Mouse (Mus musculus) kidney, embryonic 14.5 days (tissue): ENCODE measurements at regions not wholly inside any gene's neighbourhood (a gene's known extent, or its start where the extent isn't known, plus 50 kb on each side); places are given as distances from the start of the nearest gene placed in this dataset.

Experiments used
- ATAC-seq: fragments of 200-750 bp; cut with Nextera tagmentation; 2 replicates; pipeline ENCODE4 v1.8.0; 2017; ENCODE audit warnings: moderate number of reproducible peaks, mild to moderate bottlenecking, moderate TSS enrichment, moderate library complexity; ENCODE audit not compliant: low FRiP score, low TSS enrichment
- H3K27ac ChIP-seq: fragments of 300-500 bp; sonication (generic); 2 replicates; pipeline ENCODE4 v1.5.1; 2014; ENCODE audit warnings: low read depth, mild to moderate bottlenecking, low read length, moderate library complexity, mixed read lengths
- H3K27me3 ChIP-seq: fragments of 300-500 bp; sonication (generic); 2 replicates; pipeline ENCODE4 v1.6.1; 2014; ENCODE audit warnings: mild to moderate bottlenecking, low read length; ENCODE audit not compliant: control insufficient read depth, insufficient read depth
- H3K36me3 ChIP-seq: fragments of 300-500 bp; sonication (generic); 2 replicates; pipeline ENCODE4 v1.6.1; 2014; ENCODE audit warnings: low read length, mixed read lengths; ENCODE audit not compliant: control insufficient read depth, insufficient read depth
- H3K4me1 ChIP-seq: fragments of 300-500 bp; sonication (generic); 2 replicates; pipeline ENCODE4 v1.6.1; 2014; ENCODE audit warnings: low read length, mixed read lengths; ENCODE audit not compliant: control insufficient read depth, insufficient read depth
- H3K4me2 ChIP-seq: fragments of 300-500 bp; sonication (generic); replicated peaks from 2 replicates; pipeline ENCODE4 v1.6.1; 2014; ENCODE audit warnings: low read depth, mild to moderate bottlenecking, low read length
- H3K4me3 ChIP-seq: fragments of 300-500 bp; sonication (generic); 2 replicates; pipeline ENCODE4 v1.5.1; 2014; ENCODE audit warnings: mild to moderate bottlenecking, low read length
- H3K9ac ChIP-seq: fragments of 300-500 bp; sonication (generic); 2 replicates; pipeline ENCODE4 v1.6.1; 2014; ENCODE audit warnings: low read depth, mild to moderate bottlenecking, low read length, moderate library complexity
- H3K9me3 ChIP-seq: fragments of 300-500 bp; sonication (generic); 2 replicates; pipeline ENCODE4 v1.6.1; 2016; ENCODE audit warnings: low read length; ENCODE audit not compliant: control insufficient read depth
- WGBS: fragments of 180-500 bp; shearing (Covaris S2); extraction: QIAGEN DNeasy Blood & Tissue Kit; methylation state at CpG from one replicate; pipeline ENCODE4 v1.1.7; 2014; 5-methylcytosine and 5-hydroxymethylcytosine counted together

DNA sequence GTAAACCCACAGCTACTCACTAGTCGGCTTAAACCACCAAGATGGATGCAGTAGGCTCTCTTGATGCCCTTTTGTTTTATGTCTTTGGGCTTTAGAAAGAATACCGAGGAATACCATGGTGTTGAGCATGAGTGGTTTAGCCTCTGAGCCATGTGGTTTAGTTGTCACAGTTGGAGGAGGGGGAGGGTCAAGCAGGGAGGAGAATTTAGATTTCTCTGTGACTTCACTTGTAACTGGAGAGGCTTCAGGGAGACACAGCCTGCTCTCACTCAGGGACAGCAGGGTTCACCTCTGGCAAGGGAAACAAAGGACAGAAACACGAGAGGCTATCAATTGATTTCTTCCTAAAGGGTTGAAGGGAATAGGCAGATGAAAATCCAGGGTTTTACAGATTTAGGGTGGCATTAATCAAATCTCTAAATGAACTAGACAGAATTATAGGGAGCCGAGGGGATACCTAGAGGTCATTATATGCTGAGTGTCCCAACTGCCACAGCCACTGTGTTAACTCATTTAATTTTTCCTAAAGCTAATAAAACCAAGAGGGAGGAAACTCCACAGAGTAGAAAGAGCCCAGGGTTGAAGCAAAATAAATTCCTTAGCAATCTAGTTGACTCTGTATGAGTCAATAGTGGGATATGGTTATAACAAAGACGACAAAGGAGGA lies 2113.7 kb upstream of the 5930422O12Rik start:
- peak; percentile 93 for ATAC-seq

DNA sequence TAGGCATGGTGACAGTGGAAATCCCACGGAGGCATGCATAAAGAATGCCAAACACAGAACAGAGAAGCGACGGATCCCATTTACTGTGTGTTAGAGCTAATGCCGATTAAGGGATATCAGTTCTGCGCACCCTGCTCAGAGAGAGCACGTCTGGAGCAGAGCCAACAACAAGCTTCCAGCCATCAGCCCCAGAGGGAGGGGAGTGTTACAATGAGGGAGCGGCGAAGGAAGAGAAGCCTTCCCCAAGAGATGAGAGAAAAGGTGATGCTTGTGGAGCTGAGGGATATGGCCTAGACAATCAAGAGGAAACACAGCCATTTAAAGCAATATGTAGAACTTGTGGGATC lies 2113.2 kb upstream of the 5930422O12Rik start:
- ATAC-seq, result peak; percentile 52; the same call in 1 of the 2 replicates
- H3K27ac ChIP-seq, result no peak overlapping the region
- no peaks in the 10 kb centered on the region for H3K27me3 ChIP-seq
- no peak overlapping the region for H3K4me2 ChIP-seq
- H3K4me1 ChIP-seq, result no peaks in the 10 kb centered on the region
- no peak overlapping the region for H3K4me3 ChIP-seq
- 46% methylated on average over 8 of the region's 8 CpGs for WGBS
- H3K9ac ChIP-seq, result no peak overlapping the region
- H3K36me3 ChIP-seq, result no peaks in the 10 kb centered on the region
- peaks cover 4% of the 10 kb centered on the region; the same call in 1 of the 2 replicates for H3K9me3 ChIP-seq

More for the DNA sequence above, 2113.7 kb upstream of the 5930422O12Rik start:
- H3K9me3 ChIP-seq, result peaks cover 4% of the 10 kb centered on the region; the same call in 1 of the 2 replicates
- no peak overlapping the region for H3K4me3 ChIP-seq
- no peaks in the 10 kb centered on the region for H3K27me3 ChIP-seq
- WGBS, result 23% methylated on average over 5 of the region's 5 CpGs
- H3K36me3 ChIP-seq, result no peaks in the 10 kb centered on the region
- no peak overlapping the region for H3K4me2 ChIP-seq
- H3K9ac ChIP-seq, result no peak overlapping the region
- H3K27ac ChIP-seq, result no peak overlapping the region
- H3K4me1 ChIP-seq, result no peaks in the 10 kb centered on the region

DNA sequence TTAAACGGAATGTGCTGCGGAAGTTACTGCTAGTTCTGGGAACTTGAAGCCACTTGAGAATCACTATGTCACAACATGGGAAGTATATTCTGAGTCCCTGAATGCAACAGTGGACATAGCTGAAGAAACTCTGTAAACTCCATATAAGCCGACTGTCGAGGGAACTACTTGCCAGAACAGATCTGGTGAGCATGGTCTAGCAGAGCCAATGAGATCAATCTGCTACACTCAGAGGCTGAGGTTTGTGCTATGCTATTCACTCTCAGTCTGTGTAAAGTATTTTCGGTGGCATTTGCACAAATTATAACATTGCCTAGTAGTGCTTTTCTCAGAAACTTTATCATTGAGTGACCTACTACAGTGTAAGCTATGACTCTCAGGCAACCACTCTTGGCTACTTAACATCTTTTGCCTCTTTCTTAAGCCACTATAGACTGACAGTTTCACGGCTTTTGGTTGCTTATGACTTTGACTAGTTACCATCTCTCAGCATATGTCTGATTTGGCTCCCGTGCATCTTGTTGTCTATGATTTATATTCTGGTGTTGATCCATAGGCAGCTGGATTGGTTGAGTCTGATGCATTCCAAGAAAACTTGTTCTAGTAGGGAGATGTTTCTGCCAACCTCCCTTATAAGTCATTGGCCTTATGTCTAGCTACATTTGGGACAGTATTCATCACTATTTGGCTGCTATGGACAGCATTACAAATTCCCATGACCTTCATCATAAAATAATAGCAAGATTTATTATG lies 2094.8 kb upstream of the 5930422O12Rik start:
- 91% methylated on average over 7 of the region's 7 CpGs for WGBS
- H3K4me2 ChIP-seq, result no peak overlapping the region
- H3K9me3 ChIP-seq, result no peaks in the 10 kb centered on the region
- H3K9ac ChIP-seq, result no peak overlapping the region
- no peaks in the 10 kb centered on the region for H3K4me1 ChIP-seq
- ATAC-seq, result no peak
- H3K4me3 ChIP-seq, result no peak overlapping the region
- no peak overlapping the region for H3K27ac ChIP-seq
- no peaks in the 10 kb centered on the region for H3K27me3 ChIP-seq
- H3K36me3 ChIP-seq, result no peaks in the 10 kb centered on the region

GRCm38 (mm10) chr8:31348504-31348903 lies 2080.0 kb upstream of the 5930422O12Rik start:
- Histone ChIP-seq H3K9me3 (no peaks in the 10 kb centered on the region), H3K4me1 (no peaks in the 10 kb centered on the region), H3K27ac (no peak overlapping the region), H3K36me3 (no peaks in the 10 kb centered on the region), H3K4me3 (no peak overlapping the region), H3K27me3 (no peaks in the 10 kb centered on the region), H3K4me2 (no peak overlapping the region), H3K9ac (no peak overlapping the region)
- WGBS, result 73% methylated on average over 4 of the region's 4 CpGs
- ATAC-seq, result no peak

DNA sequence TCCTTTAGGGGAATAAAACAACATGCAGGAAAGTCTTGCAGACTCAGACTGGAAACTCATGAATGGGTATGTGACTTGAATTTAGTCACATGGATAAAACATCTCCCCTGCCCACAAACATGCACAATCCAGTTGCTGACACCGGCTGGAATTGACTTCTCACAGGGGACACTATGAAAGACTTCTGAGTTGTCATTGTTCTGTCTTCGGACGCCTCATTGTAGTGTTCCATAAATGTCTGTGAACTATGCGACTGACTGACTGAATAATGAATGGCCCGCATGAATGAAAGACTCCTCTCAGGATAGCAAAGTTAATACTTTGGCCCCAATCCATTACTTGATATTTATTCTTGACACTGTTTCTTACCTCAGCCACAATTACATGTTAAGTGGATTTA lies 2058.9 kb upstream of the 5930422O12Rik start:
- Histone ChIP-seq H3K4me1 (no peaks in the 10 kb centered on the region), H3K4me2 (no peak overlapping the region), H3K9me3 (no peaks in the 10 kb centered on the region), H3K9ac (no peak overlapping the region), H3K27me3 (no peaks in the 10 kb centered on the region), H3K36me3 (no peaks in the 10 kb centered on the region), H3K4me3 (no peak overlapping the region), H3K27ac (no peak overlapping the region)
- no peak for ATAC-seq
- WGBS, result 84% methylated on average over 5 of the region's 5 CpGs

GRCm38 (mm10) chr8:31370137-31371010 lies 2058.1 kb upstream of the 5930422O12Rik start:
- Histone ChIP-seq H3K9me3 (no peaks in the 10 kb centered on the region), H3K36me3 (no peaks in the 10 kb centered on the region), H3K27ac (no peak overlapping the region), H3K27me3 (no peaks in the 10 kb centered on the region), H3K4me2 (no peak overlapping the region), H3K4me3 (no peak overlapping the region), H3K4me1 (no peaks in the 10 kb centered on the region), H3K9ac (no peak overlapping the region)
- peak; percentile 52; the same call in 1 of the 2 replicates for ATAC-seq
- WGBS, result 45% methylated on average over 3 of the region's 3 CpGs

DNA sequence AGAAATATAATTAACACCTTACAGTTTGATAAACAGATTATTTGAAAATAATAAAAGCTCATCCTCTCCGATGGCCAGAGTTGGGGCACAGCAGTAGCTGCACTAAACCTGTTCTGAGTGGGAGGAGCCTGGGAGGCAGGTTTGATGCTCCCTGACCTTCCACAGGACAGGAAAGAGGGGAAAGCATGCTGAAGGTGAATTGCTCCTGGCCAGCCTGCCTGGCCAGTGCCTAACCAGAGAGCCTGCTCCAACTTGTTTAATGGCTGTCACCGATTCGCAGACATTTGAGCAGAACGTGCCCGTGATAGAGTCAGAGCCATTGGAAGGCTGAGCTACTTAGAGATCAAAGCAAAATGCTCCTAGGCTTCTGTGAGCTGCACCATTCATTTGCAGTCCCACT lies 2056.9 kb upstream of the 5930422O12Rik start:
- H3K4me1 ChIP-seq, result no peaks in the 10 kb centered on the region
- no peaks in the 10 kb centered on the region for H3K27me3 ChIP-seq
- ATAC-seq, result no peak
- H3K4me3 ChIP-seq, result no peak overlapping the region
- H3K9ac ChIP-seq, result no peak overlapping the region
- no peaks in the 10 kb centered on the region for H3K36me3 ChIP-seq
- 79% methylated on average over 5 of the region's 5 CpGs for WGBS
- no peak overlapping the region for H3K27ac ChIP-seq
- H3K9me3 ChIP-seq, result no peaks in the 10 kb centered on the region
- no peak overlapping the region for H3K4me2 ChIP-seq

- no peak for ATAC-seq
- H3K9me3 ChIP-seq, result no peaks in the 10 kb centered on the region
- H3K9ac ChIP-seq, result no peak overlapping the region
- no peaks in the 10 kb centered on the region for H3K36me3 ChIP-seq
- H3K4me1 ChIP-seq, result no peaks in the 10 kb centered on the region
- no peaks in the 10 kb centered on the region for H3K27me3 ChIP-seq
- H3K27ac ChIP-seq, result no peak overlapping the region
- H3K4me3 ChIP-seq, result no peak overlapping the region
- WGBS, result 75% methylated on average over 2 of the region's 2 CpGs
- no peak overlapping the region for H3K4me2 ChIP-seq
These were observed 2056.1 kb upstream of the 5930422O12Rik start for GRCm38 (mm10) chr8:31372397-31372796.
